Mouse (Mus musculus) neural tube, embryonic 12.5 days (tissue): ENCODE measurements around the gene 1110008L16Rik. TPM values are rescaled to one million over a fixed set of nuclear protein-coding genes. Genes with fewer than 3 reads are reported as not detected.

Experiments
- polyA plus RNA-seq: library from polyadenylated mRNA; unstranded; fragments of >200 nt; fragmentation: Nextera tagmentation; extraction: Ambion mirVana; gene quantifications from 2 replicates; pipeline ENCODE4 v1.2.1, GENCODE M21; 2016

1110008L16Rik gene
- polyA plus RNA-seq, 1 experiment from 2014 or later = 12.5 TPM

Other genes with a start within 250 kb of the 1110008L16Rik start
- gene 2700097O09Rik, start 219.5 kb upstream of the 1110008L16Rik start, polyA plus RNA-seq = 32.5 and 34.2 TPM in 2 replicates
- 157 and 175 TPM in 2 replicates for gene Srp54a, start 219.3 kb upstream of the 1110008L16Rik start, polyA plus RNA-seq
- 22.3 and 28.5 TPM in 2 replicates for gene Fam177a, start 175.1 kb upstream of the 1110008L16Rik start, polyA plus RNA-seq
- 58.2 and 65.5 TPM in 2 replicates for gene Srp54b, start 144.5 kb upstream of the 1110008L16Rik start, polyA plus RNA-seq
- 2.5 TPM in 1 of 2 replicates, not detected in the other for gene 1700047I17Rik2, start 100.0 kb upstream of the 1110008L16Rik start, polyA plus RNA-seq
- 70.2 and 81.4 TPM in 2 replicates for gene Srp54c, start 69.4 kb upstream of the 1110008L16Rik start, polyA plus RNA-seq
- gene Ppp2r3c, start 3.4 kb downstream of the 1110008L16Rik start, polyA plus RNA-seq = 29.6 and 30.5 TPM in 2 replicates
- gene Psma6, start 84.6 kb downstream of the 1110008L16Rik start, polyA plus RNA-seq = 417 and 431 TPM in 2 replicates
- gene Nfkbia, start 193.1 kb downstream of the 1110008L16Rik start, polyA plus RNA-seq = 40.1 and 44.9 TPM in 2 replicates